Mouse (Mus musculus): ENCODE results near the gene Lcp1.

Gene Lcp1

DNA sequence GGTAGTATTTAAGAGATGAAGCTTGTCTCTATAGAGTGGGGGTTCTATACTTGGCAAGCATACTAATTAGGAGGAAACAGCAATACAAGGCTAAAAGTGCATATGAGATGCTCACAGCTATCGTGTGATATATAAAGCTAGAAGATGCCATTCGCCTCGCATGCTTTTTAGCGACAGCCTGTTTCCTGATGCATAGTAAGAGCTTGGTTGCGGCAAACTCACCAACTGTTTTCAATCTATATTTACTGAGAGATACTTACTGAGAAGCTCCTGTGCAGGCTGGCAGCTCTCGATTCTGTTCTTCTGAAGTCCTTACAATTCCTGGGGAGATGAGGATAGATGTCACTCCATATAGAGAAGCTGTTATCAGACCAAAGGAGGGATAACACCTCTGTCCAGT is 148.8 kb downstream of the Lcp1 start:
- DNase-seq (ENCODE audit: low read depth, low spot score): no peak

DNA sequence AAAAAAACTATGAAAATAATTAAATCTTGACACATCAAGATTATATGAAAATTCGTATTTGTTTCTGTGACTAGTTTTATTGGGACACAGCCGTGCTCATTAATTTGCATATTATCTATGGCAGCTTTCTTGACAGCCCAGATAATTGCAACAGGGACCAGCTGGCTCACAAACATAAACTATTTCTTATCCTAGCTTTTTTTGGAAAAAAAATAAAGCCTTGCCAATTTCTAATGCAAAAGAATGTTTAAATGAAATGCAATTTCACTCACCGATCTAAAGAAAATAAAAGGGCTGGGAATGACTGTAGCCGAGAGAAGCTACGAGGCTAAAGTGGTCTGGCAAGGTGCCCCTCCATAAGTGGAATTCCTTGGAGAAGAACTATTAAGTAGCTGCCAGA is 149.5 kb downstream of the Lcp1 start:
- DNase-seq (ENCODE audit: low read depth, low spot score): no peak
